Mouse (Mus musculus) liver, embryonic 16.5 days (tissue): ENCODE results near the gene Traf3. TPM values are rescaled to one million over a fixed set of nuclear protein-coding genes. Genes with fewer than 3 reads are reported as not detected.

Source experiments
- ATAC-seq: fragments of 200-750 bp; cut with Nextera tagmentation; 2 replicates; pipeline ENCODE4 v1.8.0; 2017; ENCODE audit warnings: low read depth, mild to moderate bottlenecking, moderate number of reproducible peaks, moderate library complexity
- H3K27ac ChIP-seq: fragments of 300-500 bp; sonication (generic); 2 replicates; pipeline ENCODE4 v1.5.1; 2014; ENCODE audit warnings: mild to moderate bottlenecking, low read length
- H3K27me3 ChIP-seq: fragments of 300-500 bp; sonication (generic); 2 replicates; pipeline ENCODE4 v1.6.1; 2014; ENCODE audit warnings: low read depth, low read length, mixed read lengths; ENCODE audit not compliant: control insufficient read depth, insufficient read depth
- H3K36me3 ChIP-seq: fragments of 300-500 bp; sonication (generic); 2 replicates; pipeline ENCODE4 v1.6.1; 2014; ENCODE audit warnings: mild to moderate bottlenecking; ENCODE audit not compliant: control insufficient read depth, insufficient read depth
- H3K4me1 ChIP-seq: fragments of 300-500 bp; sonication (generic); 2 replicates; pipeline ENCODE4 v1.6.1; 2014; ENCODE audit warnings: low read depth, low read length, mixed read lengths; ENCODE audit not compliant: control insufficient read depth
- H3K4me2 ChIP-seq: fragments of 300-500 bp; sonication (generic); 2 replicates; pipeline ENCODE4 v1.6.1; 2014; ENCODE audit warnings: low read depth, low read length, mixed read lengths
- H3K4me3 ChIP-seq: fragments of 300-500 bp; sonication (generic); 2 replicates; pipeline ENCODE4 v1.5.1; 2014; ENCODE audit warnings: low read depth, mild to moderate bottlenecking, low read length
- H3K9ac ChIP-seq: fragments of 300-500 bp; sonication (generic); 2 replicates; pipeline ENCODE4 v1.6.1; 2014; ENCODE audit warnings: low read depth, low read length
- H3K9me3 ChIP-seq: fragments of 300-500 bp; sonication (generic); replicated peaks from 2 replicates; pipeline ENCODE4 v1.6.1; 2016; ENCODE audit warnings: low read length; ENCODE audit not compliant: control insufficient read depth
- WGBS: fragments of 180-500 bp; shearing (Covaris S2); extraction: QIAGEN DNeasy Blood & Tissue Kit; methylation state at CpG from one replicate; pipeline ENCODE4 v1.1.7; 2014; ENCODE audit not compliant: insufficient replicate concordance; 5-methylcytosine and 5-hydroxymethylcytosine counted together
- polyA plus RNA-seq: library from polyadenylated mRNA; unstranded; fragments of >200 nt; fragmentation: Nextera tagmentation; extraction: Ambion mirVana; gene quantifications from 2 replicates; pipeline ENCODE4 v1.2.1, GENCODE M21; 2015

Traf3 gene
- polyA plus RNA-seq = 1.6 and 2.3 TPM in 2 replicates

DNA sequence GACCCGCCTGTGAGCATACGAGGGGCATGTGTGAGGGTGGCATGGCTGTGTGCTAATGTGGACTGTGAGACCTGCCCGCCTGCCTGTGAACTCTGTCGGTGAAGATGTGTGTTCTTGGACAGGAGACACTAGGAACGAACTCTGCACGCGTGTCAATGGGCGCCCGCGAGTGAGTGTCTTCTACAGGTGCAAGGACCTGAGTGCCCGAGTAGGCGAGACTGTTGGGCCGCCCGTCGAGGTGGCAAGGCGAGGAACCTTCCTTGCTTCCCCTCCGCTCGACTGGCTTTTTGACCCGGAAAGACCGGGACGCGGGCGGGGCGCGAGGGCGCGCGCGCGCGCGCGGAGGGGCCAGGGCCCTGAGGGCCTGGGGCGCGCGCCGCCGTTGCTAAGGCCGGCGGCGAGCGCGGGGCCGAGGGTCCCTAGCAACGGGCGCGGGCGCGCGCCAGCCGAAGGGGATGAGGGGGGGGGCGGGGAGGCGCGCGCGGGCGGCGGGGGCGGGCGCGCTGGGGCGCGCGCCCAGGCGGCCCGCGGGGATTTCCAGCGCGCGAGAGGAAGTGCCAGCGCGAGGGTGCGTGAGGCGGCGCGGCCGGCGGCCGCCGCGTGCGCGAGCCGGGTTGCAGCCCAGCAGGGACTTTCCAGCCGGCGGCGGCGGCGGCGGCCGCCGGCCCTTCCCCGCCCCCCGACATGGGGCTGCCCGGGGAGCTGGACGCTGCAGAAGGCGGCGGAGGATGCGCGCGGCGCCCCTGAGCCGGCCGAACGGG, at the start of gene Traf3:
TSS of gene Traf3 (plus strand) at position 540 of the 761 bp plus-strand sequence.
- H3K9me3 ChIP-seq = no peaks in the 10 kb centered on the region
- H3K4me2 ChIP-seq = peak within 1 kb of the TSS; percentile 71
- WGBS = 3% methylated on average over 60 of the region's 105 CpGs
- H3K9ac ChIP-seq = peak within 1 kb of the TSS; percentile 59
- H3K4me3 ChIP-seq = peak within 1 kb of the TSS; percentile 73
- H3K27me3 ChIP-seq = no peaks in the 10 kb centered on the region
- peak within 1 kb of the TSS; percentile 54 for H3K27ac ChIP-seq
- peak; percentile 70 for ATAC-seq
- H3K4me1 ChIP-seq = peaks cover 29% of the 10 kb centered on the region
- H3K36me3 ChIP-seq = no peaks in the 10 kb centered on the region

DNA sequence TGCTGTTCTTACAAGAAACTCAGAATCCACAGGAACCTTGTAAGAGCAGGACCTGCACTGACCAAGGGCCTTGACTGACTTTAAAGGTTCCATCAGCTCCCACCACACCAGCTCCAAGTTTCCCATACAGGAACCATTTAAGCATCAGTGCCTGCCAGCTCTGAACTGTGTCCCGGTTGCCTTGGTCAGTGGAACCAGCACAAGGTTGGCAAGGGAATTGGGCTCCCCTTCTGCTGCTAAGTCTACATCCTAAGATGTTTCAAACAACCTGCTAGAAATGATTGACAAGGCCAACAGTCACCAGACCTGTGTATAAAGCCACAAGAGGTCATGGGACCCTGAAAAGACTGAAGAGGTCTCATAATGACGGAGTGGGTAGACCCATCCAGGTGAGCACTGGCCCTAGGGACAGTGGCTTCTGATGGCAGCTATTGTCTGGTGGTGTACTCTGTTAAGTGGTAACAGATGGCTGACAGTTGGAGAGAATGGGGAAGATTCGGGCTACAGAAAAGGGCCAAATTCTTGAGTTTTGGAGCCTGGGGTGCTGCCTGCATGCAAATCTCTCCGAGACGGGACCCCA, 46.6 kb upstream of the Traf3 start:
- Histone ChIP-seq H3K9ac (no peak overlapping the region), H3K4me1 (no peaks in the 10 kb centered on the region), H3K4me3 (no peak overlapping the region), H3K27ac (no peak overlapping the region), H3K4me2 (no peak overlapping the region), H3K9me3 (no peaks in the 10 kb centered on the region; the same call in 1 of the 2 replicates), H3K36me3 (peaks cover 13% of the 10 kb centered on the region), H3K27me3 (no peaks in the 10 kb centered on the region)
- ATAC-seq = no peak
- WGBS = 83% methylated on average over 5 of the region's 5 CpGs

DNA sequence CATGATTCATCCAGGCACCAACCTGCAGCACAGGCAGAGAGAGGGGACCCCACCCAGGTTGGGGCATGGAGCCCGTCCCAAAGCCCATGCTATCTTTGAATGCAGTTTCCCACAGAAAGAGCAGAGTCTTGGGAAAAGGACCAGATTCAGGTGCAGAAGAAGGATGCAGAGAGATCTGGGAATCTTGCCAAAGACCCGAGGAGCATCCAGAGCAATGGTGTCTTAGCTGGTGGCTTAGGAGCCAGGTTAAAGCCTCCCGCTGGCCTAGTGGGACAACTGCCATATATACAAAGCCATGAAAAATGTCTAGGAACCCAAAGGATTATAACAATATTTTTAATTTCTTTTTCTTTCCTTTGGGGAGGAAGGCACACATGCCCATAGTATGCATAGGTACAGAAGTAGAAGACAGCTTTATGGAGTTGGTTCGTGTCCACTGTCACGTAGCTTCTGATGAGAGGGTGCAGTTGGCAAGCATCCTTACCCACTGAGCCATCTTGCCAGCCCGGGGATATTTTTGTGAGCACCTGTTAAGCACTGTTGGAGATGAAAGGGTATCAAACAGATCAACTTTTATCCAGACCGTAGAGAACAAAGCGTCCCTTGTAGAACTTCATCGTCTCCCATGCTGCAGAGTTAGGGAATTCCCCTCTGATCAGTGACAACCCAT, 45.1 kb upstream of the Traf3 start:
- 80% methylated on average over 9 of the region's 9 CpGs for WGBS
- H3K4me1 ChIP-seq = no peaks in the 10 kb centered on the region
- no peak overlapping the region for H3K4me2 ChIP-seq
- H3K4me3 ChIP-seq = no peak overlapping the region
- no peaks in the 10 kb centered on the region; the same call in 1 of the 2 replicates for H3K9me3 ChIP-seq
- no peaks in the 10 kb centered on the region for H3K27me3 ChIP-seq
- H3K27ac ChIP-seq = no peak overlapping the region
- ATAC-seq = no peak
- no peak overlapping the region for H3K9ac ChIP-seq
- peaks cover 9% of the 10 kb centered on the region for H3K36me3 ChIP-seq

DNA sequence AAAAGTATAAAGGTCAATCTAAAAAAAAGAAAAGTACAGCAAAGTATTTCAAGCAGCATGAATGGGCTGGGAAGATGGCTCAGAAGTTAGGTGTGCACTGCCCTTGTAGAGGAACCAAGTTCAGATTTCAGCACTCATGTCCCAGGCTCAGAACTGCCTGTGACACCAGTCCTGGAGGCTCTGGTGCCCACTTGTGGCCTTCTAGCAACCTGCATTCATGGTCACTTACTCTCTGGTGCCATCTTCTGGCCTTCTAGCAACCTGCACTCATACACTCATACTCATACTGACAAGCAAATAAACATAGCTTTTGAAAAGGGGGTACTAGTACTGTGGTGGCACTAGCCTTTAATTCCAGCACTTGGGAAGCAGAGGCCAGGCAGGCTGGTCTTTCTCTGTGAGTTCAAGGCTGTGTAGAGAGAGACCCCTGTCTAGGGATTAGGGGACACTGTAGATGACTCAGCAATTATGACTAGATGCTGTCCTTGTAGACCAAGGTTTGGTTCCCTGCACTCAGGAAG, 43.8 kb upstream of the Traf3 start:
- Histone ChIP-seq H3K27ac (no peak overlapping the region), H3K4me1 (no peaks in the 10 kb centered on the region), H3K4me2 (no peak overlapping the region), H3K27me3 (no peaks in the 10 kb centered on the region), H3K9ac (no peak overlapping the region), H3K36me3 (no peaks in the 10 kb centered on the region), H3K4me3 (no peak overlapping the region), H3K9me3 (no peaks in the 10 kb centered on the region; the same call in 1 of the 2 replicates)
- ATAC-seq = no peak

DNA sequence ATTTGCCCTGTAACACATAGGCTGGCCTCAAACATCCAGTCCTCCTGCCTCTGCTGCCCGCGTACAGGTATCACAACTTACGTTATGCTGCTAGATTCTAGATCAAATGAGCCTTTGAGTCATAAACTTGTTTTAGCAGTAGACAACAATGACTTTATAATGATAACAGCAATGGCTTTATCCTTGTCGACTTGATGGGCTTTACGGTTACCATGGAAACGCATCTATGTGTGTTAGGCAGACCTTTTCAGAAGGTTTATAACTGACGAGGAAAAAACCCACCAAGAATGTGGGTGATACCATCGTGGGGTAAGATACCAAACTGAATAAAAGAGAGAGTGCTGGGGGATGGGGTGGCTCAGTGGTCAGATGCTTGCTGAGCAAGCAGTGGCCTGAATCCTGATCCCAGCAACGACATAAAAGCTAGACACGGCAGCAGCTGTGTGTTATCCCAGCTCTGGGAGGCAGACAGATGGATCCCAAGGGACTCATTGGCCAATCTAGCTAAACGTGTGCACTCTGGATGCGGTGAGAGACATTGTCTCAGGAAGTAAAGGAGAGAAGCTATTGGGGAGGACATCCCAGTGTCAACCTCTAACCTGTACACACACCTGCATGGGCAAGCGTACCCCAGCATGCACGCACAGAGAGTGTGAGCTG, 41.4 kb upstream of the Traf3 start:
- Histone ChIP-seq H3K9me3 (no peaks in the 10 kb centered on the region; the same call in 1 of the 2 replicates), H3K4me1 (no peaks in the 10 kb centered on the region), H3K27ac (no peak overlapping the region), H3K4me3 (no peak overlapping the region), H3K9ac (no peak overlapping the region), H3K27me3 (no peaks in the 10 kb centered on the region), H3K4me2 (no peak overlapping the region), H3K36me3 (no peaks in the 10 kb centered on the region)
- ATAC-seq = no peak
- WGBS = 76% methylated on average over 14 of the region's 14 CpGs

DNA sequence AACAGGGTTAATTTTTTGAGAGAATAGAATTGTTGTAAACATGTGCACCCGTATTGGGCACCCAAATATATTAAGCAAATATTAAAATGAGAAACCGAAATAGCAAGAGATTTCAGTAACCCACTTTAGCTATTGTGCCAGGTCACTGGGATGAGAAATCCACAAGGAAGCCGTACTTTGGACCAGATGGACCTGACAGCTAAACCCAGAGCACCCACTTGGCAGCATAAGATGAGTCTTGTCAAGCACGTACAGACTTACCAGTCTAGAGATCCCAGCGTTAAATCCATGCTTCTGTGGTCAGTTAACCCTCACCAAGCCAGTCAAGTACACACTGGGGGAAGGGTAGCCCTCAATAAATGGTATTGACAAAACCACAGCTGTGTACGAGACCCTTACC, 40.5 kb upstream of the Traf3 start:
- Histone ChIP-seq H3K4me2 (no peak overlapping the region), H3K27me3 (no peaks in the 10 kb centered on the region), H3K4me1 (no peaks in the 10 kb centered on the region), H3K36me3 (no peaks in the 10 kb centered on the region), H3K9me3 (no peaks in the 10 kb centered on the region; the same call in 1 of the 2 replicates), H3K4me3 (no peak overlapping the region), H3K27ac (no peak overlapping the region), H3K9ac (no peak overlapping the region)
- ATAC-seq = no peak
- WGBS = 62% methylated on average over 6 of the region's 6 CpGs

DNA sequence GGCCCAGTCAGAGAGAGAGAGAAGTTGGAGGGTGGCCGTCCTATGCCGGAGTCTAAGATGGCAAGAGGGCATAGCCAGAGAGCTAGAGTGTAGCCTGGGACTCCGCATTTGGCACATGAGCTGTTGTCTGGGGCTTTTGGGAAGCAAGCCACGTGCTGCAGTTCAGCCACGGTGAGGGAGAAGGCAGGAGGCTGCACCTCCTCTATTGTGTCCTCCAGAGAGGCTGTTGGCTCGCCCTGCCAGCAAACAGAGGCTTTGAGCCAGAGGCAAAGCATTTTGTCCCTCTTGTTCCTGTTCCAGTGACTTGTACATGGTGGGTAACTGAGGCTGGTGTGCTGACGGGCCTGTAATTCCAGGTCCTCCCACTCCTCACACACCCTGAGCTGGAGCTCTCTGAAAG, 32.0 kb upstream of the Traf3 start:
- Histone ChIP-seq H3K4me1 (no peaks in the 10 kb centered on the region), H3K4me3 (no peak overlapping the region), H3K4me2 (no peak overlapping the region), H3K27ac (no peak overlapping the region), H3K27me3 (no peaks in the 10 kb centered on the region), H3K9ac (no peak overlapping the region), H3K9me3 (no peaks in the 10 kb centered on the region), H3K36me3 (no peaks in the 10 kb centered on the region)
- WGBS = 64% methylated on average over 7 of the region's 7 CpGs
- ATAC-seq = no peak

DNA sequence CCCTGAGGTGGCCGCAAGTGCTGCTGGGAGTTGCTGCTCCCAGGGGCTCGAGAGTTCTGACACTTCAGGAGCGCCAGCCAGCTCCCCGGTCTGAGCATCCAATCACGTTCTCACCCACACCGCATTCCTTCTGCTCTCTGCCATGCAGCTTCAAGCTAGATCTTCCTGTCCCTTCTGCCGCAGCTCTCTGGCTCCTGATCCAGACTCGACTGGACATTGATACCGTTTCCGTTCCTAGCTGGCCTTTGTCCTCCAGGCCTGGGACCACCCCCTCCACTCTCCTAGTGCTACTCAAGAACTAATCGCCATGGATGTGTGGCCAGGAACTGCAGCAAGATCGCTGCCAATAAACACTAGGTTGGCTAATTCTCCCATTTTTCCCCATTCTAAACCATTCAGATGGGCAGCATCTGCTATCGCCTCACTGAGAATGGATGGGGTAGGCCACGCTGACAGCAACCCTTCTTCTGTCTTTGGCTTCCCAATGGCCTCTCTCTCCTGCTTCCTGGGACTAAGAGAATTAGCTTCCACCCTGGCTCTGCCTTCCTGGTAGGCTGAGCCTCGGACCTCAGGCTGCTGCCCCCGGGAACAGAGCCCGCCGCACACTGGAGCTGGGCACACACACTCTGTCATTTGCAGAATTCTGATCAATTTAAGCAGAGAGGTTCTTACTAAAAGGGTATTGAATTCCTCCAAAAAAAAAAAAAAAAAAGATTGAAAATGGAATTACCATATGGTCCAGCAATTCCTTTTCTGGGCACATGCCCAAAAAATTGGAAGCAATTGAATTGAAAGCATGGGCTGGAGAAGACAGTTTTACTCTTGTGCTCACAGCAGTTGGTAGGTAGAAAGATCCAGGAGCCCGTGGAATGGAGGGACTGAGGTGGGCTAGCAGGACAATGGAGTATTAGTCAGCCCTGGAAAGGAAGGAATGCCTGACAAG, 31.1 kb upstream of the Traf3 start:
- Histone ChIP-seq H3K9ac (no peak overlapping the region), H3K27ac (no peak overlapping the region), H3K9me3 (no peaks in the 10 kb centered on the region), H3K36me3 (no peaks in the 10 kb centered on the region), H3K4me3 (no peak overlapping the region), H3K27me3 (no peaks in the 10 kb centered on the region), H3K4me2 (no peak overlapping the region), H3K4me1 (no peaks in the 10 kb centered on the region)
- no peak for ATAC-seq
- WGBS = 63% methylated on average over 19 of the region's 19 CpGs
